Mouse (Mus musculus) splenic B cell, adult 2 months (primary cell): Measurements from ENCODE around the gene Fam71f2.
A peak's percentile ranks its signal among the peaks of the same experiment; 100 is the strongest.

Experiments used
- DNase-seq: peaks from one replicate; pipeline ENCODE4 v3.0.0-alpha.2; 2011; ENCODE audit warnings: low read depth, low spot score
- H3K27me3 ChIP-seq: 2 replicates; pipeline ENCODE4 v1.6.1; 2012; ENCODE audit warnings: mild to moderate bottlenecking, low read length, moderate library complexity, mixed read lengths; ENCODE audit not compliant: control insufficient read depth, poor library complexity, insufficient read depth, severe bottlenecking
- H3K36me3 ChIP-seq: 2 replicates; pipeline ENCODE4 v1.6.1; 2012; ENCODE audit warnings: mild to moderate bottlenecking, low read length, moderate library complexity, mixed read lengths; ENCODE audit not compliant: control insufficient read depth, poor library complexity, insufficient read depth, severe bottlenecking

Gene Fam71f2

DNA sequence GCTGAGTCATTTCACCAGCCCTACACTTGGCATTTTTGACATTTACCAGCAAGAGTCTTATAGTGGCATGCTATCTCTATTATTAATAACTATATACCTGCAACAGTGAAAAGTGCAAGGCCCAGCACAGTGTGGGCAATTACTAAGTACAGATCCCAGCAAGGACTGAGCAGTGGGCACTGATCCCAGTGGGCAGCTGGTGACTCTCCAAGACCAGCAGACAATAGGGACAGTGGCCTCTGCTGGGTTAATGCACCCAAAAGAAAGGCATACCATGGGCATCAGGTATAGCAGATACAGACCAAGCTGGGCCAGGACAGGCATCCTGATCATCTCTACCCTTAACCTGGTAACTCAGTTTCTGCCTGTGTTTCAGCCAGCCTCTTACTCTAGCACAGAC lies 23.9 kb downstream of the Fam71f2 start:
- H3K36me3 ChIP-seq = no peaks in the 10 kb centered on the region
- no peak for DNase-seq
- no peaks in the 10 kb centered on the region for H3K27me3 ChIP-seq

DNA sequence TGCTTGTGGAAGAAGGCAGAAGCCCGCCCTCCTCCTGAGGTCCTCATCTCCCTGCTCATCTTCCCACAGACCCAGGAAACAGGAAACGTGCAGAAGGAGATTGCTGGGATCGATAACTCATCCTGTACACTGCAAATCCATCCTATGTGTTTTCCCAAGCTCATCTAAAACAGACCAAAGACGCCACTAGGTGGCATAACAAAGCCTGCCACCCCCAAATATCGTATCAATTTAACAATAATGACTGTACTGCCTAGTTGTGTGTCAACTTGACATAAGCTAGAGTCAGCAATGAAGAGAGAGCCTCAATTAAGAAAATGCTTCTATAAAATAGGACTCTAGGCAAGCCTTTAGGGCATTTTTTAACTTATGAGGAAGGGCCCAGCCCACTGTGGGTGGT lies 24.3 kb downstream of the Fam71f2 start:
- DNase-seq = no peak
- Histone ChIP-seq H3K36me3 (no peaks in the 10 kb centered on the region), H3K27me3 (no peaks in the 10 kb centered on the region)

DNA sequence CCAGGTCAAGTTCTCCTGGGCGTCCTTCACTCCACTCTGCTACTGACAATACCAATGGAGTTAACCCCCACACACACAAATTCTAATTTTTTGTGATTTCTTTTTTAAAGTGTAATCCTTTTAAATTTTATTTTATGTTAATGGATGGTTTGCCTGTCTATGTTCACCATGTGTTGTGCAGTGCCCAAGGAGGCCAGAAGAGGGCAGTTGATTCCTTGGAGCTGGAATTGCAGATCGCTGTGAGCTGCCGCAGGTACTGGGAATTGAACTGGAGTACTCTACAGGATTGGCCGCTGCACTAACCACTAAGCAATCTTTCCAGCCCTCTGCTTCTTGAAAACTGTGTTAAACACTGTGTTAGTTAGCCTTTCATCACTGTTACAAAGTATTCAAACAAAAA lies 26.1 kb downstream of the Fam71f2 start:
- Histone ChIP-seq H3K27me3 (no peaks in the 10 kb centered on the region), H3K36me3 (no peaks in the 10 kb centered on the region)
- DNase-seq = no peak

DNA sequence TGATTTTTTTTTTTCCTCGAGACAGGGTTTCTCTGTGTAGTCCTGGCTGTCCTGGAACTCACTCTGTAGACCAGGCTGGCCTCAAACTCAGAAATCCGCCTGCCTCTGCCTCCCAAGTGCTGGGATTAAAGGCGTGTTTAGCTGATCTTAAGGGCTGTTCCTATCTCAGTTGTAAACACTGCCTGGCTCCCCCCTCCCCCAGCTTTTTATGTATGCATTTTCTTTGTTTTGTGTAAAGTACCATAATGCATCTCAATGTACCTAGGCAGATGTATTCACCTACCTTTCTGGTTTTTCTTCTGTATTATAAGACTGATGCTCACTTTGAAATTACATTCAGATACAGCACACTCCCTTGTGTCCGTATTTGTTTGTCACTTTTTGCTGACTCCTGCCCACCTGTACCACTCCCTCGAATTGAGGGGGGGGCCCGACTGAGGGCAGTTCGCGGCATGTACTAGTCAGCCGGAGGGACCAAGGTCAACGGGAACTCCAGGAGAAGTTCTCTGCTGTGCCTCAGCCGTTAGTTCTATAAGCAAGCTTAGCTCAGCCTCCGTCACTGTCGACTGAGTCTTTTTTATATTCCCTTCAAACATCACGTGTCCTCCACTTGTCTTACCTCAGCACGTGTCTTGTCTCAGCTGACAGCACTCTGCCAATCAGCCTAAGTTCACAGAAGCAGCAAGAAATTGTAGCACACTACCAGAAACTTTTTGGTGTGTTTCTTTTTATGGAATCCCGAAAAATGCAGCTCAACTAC lies 29.6 kb downstream of the Fam71f2 start:
- no peaks in the 10 kb centered on the region for H3K36me3 ChIP-seq
- no peaks in the 10 kb centered on the region for H3K27me3 ChIP-seq
- no peak for DNase-seq

DNA sequence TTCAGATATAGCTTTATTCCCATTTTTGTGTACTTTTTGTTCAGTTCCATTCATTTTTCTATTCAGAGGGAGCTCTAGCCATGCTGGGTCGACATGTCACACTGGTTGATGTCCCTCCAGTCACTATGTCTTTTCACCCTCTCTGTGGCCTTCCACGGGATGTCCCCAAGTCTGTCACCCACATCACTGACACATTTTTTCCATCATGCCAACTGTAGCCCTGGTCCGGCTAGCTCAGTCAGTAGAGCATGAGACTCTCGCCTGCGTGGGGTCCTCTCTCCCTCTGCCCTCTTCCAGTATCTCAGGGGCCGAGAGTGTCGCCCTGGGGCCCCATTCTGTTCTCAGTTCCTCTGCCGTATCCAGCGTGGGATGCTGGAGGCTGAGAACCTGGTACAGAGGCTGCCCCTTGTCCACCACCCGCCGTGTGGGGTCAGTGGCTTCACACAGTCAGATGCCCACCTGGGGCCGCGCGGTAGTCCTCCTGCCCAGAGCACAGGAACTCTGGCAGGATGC lies 34.4 kb downstream of the Fam71f2 start:
- H3K27me3 ChIP-seq = no peaks in the 10 kb centered on the region
- H3K36me3 ChIP-seq = no peaks in the 10 kb centered on the region
- DNase-seq = no peak

DNA sequence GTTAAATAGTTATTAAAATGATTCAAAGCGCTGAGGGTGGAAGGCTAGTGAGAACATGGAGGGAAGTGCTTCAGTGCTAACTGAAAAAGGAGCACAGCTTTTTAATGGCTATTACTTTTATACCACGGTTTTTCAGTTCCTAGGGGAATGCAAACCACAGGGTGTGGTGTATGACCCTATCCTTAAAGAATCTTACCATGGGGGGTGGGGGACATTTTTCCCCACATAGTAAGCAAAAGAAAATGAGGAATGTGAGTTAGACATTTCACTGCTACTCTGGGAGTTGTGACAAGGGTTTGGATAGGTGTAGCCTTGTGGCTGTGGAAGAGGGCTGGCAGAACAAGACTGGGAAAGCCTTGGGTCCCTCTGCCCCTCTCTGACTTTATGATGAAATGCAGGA lies 37.9 kb downstream of the Fam71f2 start:
- Histone ChIP-seq H3K36me3 (no peaks in the 10 kb centered on the region), H3K27me3 (no peaks in the 10 kb centered on the region)
- no peak for DNase-seq

DNA sequence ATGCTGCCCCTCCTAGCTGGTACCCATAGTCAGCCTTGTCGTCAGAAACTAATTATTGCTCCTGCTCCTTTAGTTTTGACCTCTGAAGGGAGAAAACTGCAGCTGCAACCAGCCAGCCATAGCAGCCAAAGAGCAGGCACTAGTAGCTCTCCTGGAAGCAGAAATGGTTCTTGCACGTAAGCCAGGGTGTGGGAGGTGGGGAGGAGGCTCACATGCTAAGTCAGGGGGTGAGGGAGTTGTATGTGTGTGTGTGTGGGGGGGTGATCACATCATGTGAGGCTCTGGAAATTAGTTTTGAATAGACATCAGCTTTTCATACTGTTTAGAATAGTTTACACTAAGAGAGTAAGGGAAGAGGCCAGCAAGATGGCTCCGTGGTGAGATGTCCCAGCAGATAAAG lies 38.5 kb downstream of the Fam71f2 start:
- Histone ChIP-seq H3K27me3 (no peaks in the 10 kb centered on the region), H3K36me3 (no peaks in the 10 kb centered on the region)
- no peak for DNase-seq

DNA sequence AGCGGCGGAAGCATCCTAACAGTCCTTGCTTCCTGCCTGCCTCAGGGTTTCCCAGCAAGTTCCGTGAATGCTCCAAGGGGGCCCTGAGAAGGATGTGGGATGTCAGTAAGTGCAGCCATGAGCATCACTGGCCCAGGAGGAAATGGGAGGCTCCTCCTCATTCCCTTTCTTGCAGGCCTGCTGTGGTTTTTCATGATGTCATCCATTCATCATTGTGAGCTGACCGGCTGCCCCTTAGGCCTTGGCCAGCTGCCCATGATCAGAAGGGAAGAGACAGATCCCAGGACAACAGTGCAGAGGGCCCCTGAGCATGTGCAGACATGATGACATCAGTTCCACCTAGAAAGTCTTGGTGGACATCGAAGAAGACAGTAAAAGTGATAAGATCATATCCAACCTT lies 39.5 kb downstream of the Fam71f2 start, which contains the start of gene Fam71f1:
Gene Fam71f1 (plus strand): TSS at position 262 of the 400 bp plus-strand sequence.
- Histone ChIP-seq H3K27me3 (no peaks in the 10 kb centered on the region), H3K36me3 (no peaks in the 10 kb centered on the region)
- no peak for DNase-seq

- Histone ChIP-seq H3K27me3 (no peaks in the 10 kb centered on the region), H3K36me3 (no peaks in the 10 kb centered on the region)
- DNase-seq = no peak
Measured at GRCm38 (mm10) chr6:29321586-29321985, 42.2 kb downstream of the Fam71f2 start.

DNA sequence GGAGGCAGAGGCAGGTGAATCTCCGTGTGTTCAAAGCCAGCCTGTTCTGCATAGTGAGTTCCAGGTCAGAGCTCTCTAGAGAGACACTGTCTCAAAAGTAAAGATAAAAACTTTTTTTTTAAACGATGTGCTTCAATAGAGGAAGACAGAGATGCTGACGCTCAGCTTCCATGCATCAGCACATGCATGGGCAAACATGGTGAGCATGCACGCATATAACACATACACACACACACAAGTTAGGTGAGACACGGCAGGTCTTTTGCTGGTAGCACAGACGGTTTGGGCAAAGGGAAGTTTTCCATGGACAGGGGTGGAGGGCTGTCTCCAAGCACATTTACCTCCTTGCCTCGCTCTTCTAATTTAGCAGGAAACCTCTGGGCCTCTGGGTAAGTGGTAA lies 42.8 kb downstream of the Fam71f2 start:
- H3K27me3 ChIP-seq = no peaks in the 10 kb centered on the region
- no peaks in the 10 kb centered on the region for H3K36me3 ChIP-seq
- no peak for DNase-seq

DNA sequence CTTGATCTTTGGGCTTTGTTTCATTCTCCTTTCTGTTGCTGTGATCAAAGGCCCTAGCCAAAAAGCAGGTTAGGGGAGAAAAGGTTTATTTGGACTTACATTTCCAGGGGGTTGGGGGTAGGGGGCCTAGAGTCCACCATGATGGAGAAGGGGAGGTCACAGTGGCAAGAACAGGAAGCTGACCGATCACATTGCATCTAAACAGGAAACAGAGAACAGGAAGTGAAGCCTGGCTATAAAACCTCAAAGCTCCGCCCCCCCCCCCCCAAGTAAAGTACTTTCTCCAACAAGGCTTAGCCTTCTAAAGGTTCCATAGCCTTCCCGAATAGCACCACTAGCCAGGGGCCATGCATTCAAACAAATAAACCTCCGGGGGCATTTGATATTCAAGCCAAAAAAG lies 43.3 kb downstream of the Fam71f2 start:
- Histone ChIP-seq H3K27me3 (no peaks in the 10 kb centered on the region), H3K36me3 (no peaks in the 10 kb centered on the region)
- DNase-seq = no peak

GRCm38 (mm10) chr6:29326961-29327360 lies 47.6 kb downstream of the Fam71f2 start:
- peak; percentile 6 for DNase-seq
- H3K36me3 ChIP-seq = no peaks in the 10 kb centered on the region
- H3K27me3 ChIP-seq = no peaks in the 10 kb centered on the region

DNA sequence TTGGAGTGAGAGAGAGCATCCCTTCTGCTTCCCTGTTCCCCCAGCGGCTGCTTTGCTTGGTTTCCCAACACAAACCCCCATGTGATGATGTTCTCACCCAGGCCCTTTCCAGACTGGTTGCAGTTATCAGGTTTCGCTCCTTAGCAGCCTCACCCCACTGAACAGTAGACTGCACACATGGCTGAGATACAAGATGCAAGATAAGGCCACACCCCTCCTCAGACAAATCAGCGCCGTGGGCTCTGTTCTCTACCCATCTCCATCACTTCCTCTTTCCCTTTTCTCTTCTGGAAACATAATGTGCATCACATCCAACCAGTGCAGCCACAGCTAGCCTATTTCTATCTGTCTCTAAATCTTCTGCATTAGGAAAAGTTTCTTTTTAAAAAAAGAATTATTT lies 50.1 kb downstream of the Fam71f2 start:
- DNase-seq = no peak
- no peaks in the 10 kb centered on the region for H3K36me3 ChIP-seq
- H3K27me3 ChIP-seq = no peaks in the 10 kb centered on the region
